Mouse (Mus musculus): ENCODE measurements around the gene Gm21833. TPM values are rescaled to one million over a fixed set of nuclear protein-coding genes. Genes with fewer than 3 reads are reported as not detected.
"Not testable (repeated sequence)": the region's sequence is repeated elsewhere in the genome, so short reads cannot be mapped to it uniquely, and the experiment has no call there.

The Gm21833 gene
- polyA plus RNA-seq (2015; fragmentation: Nextera tagmentation; extraction: Ambion mirVana): not detected in 2 replicates

- H3K4me1 ChIP-seq (replicated peaks; ENCODE audit: insufficient read depth, low read length); H3K36me3 ChIP-seq (ENCODE audit: insufficient read depth, low read length); DNase-seq (ENCODE audit: low spot score); ATAC-seq (replicated peaks; ENCODE audit: low FRiP score, low read depth); H3K4me2 ChIP-seq (ENCODE audit: low read length); H3K27ac ChIP-seq; H3K9me3 ChIP-seq (replicated peaks; ENCODE audit: low read length); H3K9ac ChIP-seq (ENCODE audit: low read depth, low read length); H3K27me3 ChIP-seq (ENCODE audit: insufficient read depth, low read length); H3K4me3 ChIP-seq (replicated peaks; ENCODE audit: low read depth, low read length): not testable (repeated sequence)
- 74% methylated on average over 2 of the region's 2 CpGs for WGBS
Measured at GRCm38 (mm10) chr16:82828082-82828481, at the start of gene Gm21833. TSS of gene Gm21833 (plus strand) at chr16:82828382.

- no peak overlapping the region for H3K9ac ChIP-seq (ENCODE audit: low read depth, low read length)
- H3K4me3 ChIP-seq (replicated peaks; ENCODE audit: low read depth, low read length): no peak overlapping the region
- ATAC-seq (replicated peaks; ENCODE audit: low FRiP score, low read depth): no peak
- H3K4me1 ChIP-seq (replicated peaks; ENCODE audit: insufficient read depth, low read length): no peaks in the 10 kb centered on the region
- DNase-seq (ENCODE audit: low spot score): no peak
- H3K27me3 ChIP-seq (ENCODE audit: insufficient read depth, low read length): no peaks in the 10 kb centered on the region
- no peak for TF ChIP-seq CTCF (IDR thresholded peaks at IDR 0.05; ENCODE audit: low read depth)
- no peaks in the 10 kb centered on the region for H3K36me3 ChIP-seq (ENCODE audit: insufficient read depth, low read length)
- no peaks in the 10 kb centered on the region for H3K9me3 ChIP-seq (replicated peaks; ENCODE audit: low read length)
- H3K27ac ChIP-seq: no peak overlapping the region
- H3K4me2 ChIP-seq (ENCODE audit: low read length): no peak overlapping the region
Measured at GRCm38 (mm10) chr16:82789521-82789920, 38.7 kb upstream of the Gm21833 start.

DNA sequence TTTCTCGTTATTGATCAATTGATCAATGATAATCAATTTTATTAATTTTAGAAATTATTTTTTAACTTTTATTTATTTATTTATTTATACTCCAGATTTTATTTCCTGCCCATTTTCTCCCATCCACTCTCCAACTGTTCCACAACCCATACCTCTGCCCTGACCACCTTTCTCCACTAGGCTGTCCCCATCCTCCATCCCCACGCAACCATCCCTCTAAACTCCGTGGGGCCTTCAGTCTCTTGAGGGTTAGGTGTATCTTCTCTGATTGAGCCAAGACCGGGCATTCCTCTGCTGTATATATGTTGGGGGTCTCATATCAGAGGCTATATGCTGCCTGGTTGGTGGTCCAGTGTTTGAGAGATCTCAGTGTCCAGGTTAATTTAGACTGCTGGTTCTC lies 31.7 kb upstream of the Gm21833 start:
- Histone ChIP-seq H3K9me3 (replicated peaks; ENCODE audit: low read length) (no peaks in the 10 kb centered on the region), H3K27me3 (ENCODE audit: insufficient read depth, low read length) (no peaks in the 10 kb centered on the region), H3K4me2 (ENCODE audit: low read length) (no peak overlapping the region), H3K4me1 (replicated peaks; ENCODE audit: insufficient read depth, low read length) (no peaks in the 10 kb centered on the region), H3K9ac (ENCODE audit: low read depth, low read length) (no peak overlapping the region), H3K27ac (no peak overlapping the region), H3K36me3 (ENCODE audit: insufficient read depth, low read length) (no peaks in the 10 kb centered on the region), H3K4me3 (replicated peaks; ENCODE audit: low read depth, low read length) (no peak overlapping the region)
- TF ChIP-seq CTCF (IDR thresholded peaks at IDR 0.05; ENCODE audit: low read depth): no peak
- no peak for DNase-seq (ENCODE audit: low spot score)
- 84% methylated on average over 4 of the region's 4 CpGs for WGBS
- ATAC-seq (replicated peaks; ENCODE audit: low FRiP score, low read depth): no peak

- Histone ChIP-seq H3K4me2 (ENCODE audit: low read length) (no peak overlapping the region), H3K27me3 (ENCODE audit: insufficient read depth, low read length) (no peaks in the 10 kb centered on the region), H3K4me1 (replicated peaks; ENCODE audit: insufficient read depth, low read length) (no peaks in the 10 kb centered on the region), H3K4me3 (replicated peaks; ENCODE audit: low read depth, low read length) (no peak overlapping the region), H3K27ac (no peak overlapping the region), H3K36me3 (ENCODE audit: insufficient read depth, low read length) (no peaks in the 10 kb centered on the region), H3K9me3 (replicated peaks; ENCODE audit: low read length) (no peaks in the 10 kb centered on the region), H3K9ac (ENCODE audit: low read depth, low read length) (no peak overlapping the region)
- no peak for ATAC-seq (replicated peaks; ENCODE audit: low FRiP score, low read depth)
- DNase-seq (ENCODE audit: low spot score): no peak
- no peak for TF ChIP-seq CTCF (IDR thresholded peaks at IDR 0.05; ENCODE audit: low read depth)
Measured at GRCm38 (mm10) chr16:82815255-82815654, 12.9 kb upstream of the Gm21833 start.

DNA sequence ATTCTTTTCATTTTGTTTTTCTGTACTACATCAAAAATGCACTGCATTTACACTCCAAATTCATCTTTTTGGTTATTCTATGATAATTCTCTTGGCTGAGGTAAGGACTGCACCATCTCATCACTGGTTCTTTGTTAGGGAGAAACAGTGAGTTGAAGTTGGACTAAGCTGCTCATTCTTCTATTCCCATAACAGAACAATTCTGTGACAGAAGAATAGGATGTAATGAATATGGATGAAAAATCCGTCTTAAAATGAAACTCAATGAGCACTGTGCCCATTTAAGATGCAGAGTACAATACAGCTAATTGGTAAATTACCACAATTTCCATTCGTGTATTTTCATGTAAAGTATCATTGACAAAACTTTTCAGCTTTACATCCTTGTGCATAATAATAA lies 11.6 kb upstream of the Gm21833 start:
- 72% methylated on average over 2 of the region's 2 CpGs for WGBS
- no peak overlapping the region for H3K27ac ChIP-seq
- ATAC-seq (replicated peaks; ENCODE audit: low FRiP score, low read depth) (no peak), DNase-seq (ENCODE audit: low spot score) (no peak)
- no peak overlapping the region for H3K4me3 ChIP-seq (replicated peaks; ENCODE audit: low read depth, low read length)
- no peaks in the 10 kb centered on the region for H3K36me3 ChIP-seq (ENCODE audit: insufficient read depth, low read length)
- no peak overlapping the region for H3K4me2 ChIP-seq (ENCODE audit: low read length)
- no peaks in the 10 kb centered on the region for H3K9me3 ChIP-seq (replicated peaks; ENCODE audit: low read length)
- H3K9ac ChIP-seq (ENCODE audit: low read depth, low read length): no peak overlapping the region
- no peak for TF ChIP-seq CTCF (IDR thresholded peaks at IDR 0.05; ENCODE audit: low read depth)
- H3K27me3 ChIP-seq (ENCODE audit: insufficient read depth, low read length): no peaks in the 10 kb centered on the region
- no peaks in the 10 kb centered on the region for H3K4me1 ChIP-seq (replicated peaks; ENCODE audit: insufficient read depth, low read length)

DNA sequence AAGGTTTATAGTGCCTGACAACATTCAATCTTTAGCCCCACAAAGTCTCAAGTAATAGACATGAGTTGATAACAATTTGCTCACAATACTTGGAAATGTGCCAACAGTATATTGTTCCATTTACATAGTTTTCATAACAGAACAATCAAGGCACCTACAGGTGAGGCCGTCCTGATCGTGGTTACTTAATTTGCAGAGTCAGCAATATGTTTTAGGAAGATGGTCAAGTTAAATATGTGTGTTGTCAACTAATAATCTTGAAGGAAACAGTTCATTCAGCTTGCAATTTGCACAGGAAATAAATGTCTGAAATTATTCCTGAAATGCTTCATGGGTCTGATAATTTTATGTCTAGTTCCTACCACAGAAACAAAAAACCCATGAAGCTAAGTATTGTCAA lies 27.6 kb downstream of the Gm21833 start:
- H3K4me1 ChIP-seq (replicated peaks; ENCODE audit: insufficient read depth, low read length): no peaks in the 10 kb centered on the region
- no peaks in the 10 kb centered on the region for H3K9me3 ChIP-seq (replicated peaks; ENCODE audit: low read length)
- H3K9ac ChIP-seq (ENCODE audit: low read depth, low read length): no peak overlapping the region
- DNase-seq (ENCODE audit: low spot score): no peak
- H3K36me3 ChIP-seq (ENCODE audit: insufficient read depth, low read length): no peaks in the 10 kb centered on the region
- ATAC-seq (replicated peaks; ENCODE audit: low FRiP score, low read depth): no peak
- H3K4me3 ChIP-seq (replicated peaks; ENCODE audit: low read depth, low read length): no peak overlapping the region
- no peak overlapping the region for H3K27ac ChIP-seq
- no peaks in the 10 kb centered on the region for H3K27me3 ChIP-seq (ENCODE audit: insufficient read depth, low read length)
- TF ChIP-seq CTCF (IDR thresholded peaks at IDR 0.05; ENCODE audit: low read depth): no peak
- no peak overlapping the region for H3K4me2 ChIP-seq (ENCODE audit: low read length)
- 78% methylated on average over 2 of the region's 2 CpGs for WGBS

DNA sequence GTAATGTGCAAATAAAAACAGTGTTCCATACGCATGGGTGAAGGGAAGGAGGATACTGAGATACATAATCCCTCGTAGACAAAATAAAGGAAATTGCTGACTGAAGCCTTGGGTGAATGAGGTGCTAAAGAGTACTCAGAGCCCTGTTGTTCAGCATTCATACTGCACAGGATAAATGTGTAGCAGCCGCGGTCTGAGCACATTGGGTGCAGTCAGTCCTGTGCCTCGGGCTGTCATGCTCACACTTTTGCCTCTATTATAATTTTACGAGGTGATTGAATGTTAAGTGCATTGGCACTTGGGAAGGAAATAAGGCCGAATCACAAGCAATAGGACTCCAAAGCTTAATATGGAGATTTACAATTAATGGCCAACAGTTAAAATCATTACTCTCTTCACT lies 36.4 kb downstream of the Gm21833 start:
- Histone ChIP-seq H3K27me3 (ENCODE audit: insufficient read depth, low read length) (no peaks in the 10 kb centered on the region), H3K9ac (ENCODE audit: low read depth, low read length) (no peak overlapping the region), H3K9me3 (replicated peaks; ENCODE audit: low read length) (no peaks in the 10 kb centered on the region), H3K4me1 (replicated peaks; ENCODE audit: insufficient read depth, low read length) (no peaks in the 10 kb centered on the region), H3K4me3 (replicated peaks; ENCODE audit: low read depth, low read length) (no peak overlapping the region), H3K4me2 (ENCODE audit: low read length) (no peak overlapping the region), H3K27ac (no peak overlapping the region), H3K36me3 (ENCODE audit: insufficient read depth, low read length) (no peaks in the 10 kb centered on the region)
- DNase-seq (ENCODE audit: low spot score) (no peak), ATAC-seq (replicated peaks; ENCODE audit: low FRiP score, low read depth) (no peak)
- no peak for TF ChIP-seq CTCF (IDR thresholded peaks at IDR 0.05; ENCODE audit: low read depth)
- WGBS: 85% methylated on average over 7 of the region's 7 CpGs

Data from kidney, postnatal 0 days (tissue).